Mouse (Mus musculus) ES-Bruce4 (cell line): ENCODE results near the gene Chrna10. TPM values are rescaled to one million over a fixed set of nuclear protein-coding genes. Genes with fewer than 3 reads are reported as not detected.

ENCODE experiments used
- H3K27ac ChIP-seq: 2 replicates; pipeline ENCODE4 v1.5.1; 2012; ENCODE audit warnings: low read length, inconsistent platforms; ENCODE audit not compliant: insufficient read depth
- H3K27me3 ChIP-seq: 2 replicates; pipeline ENCODE4 v1.6.1; 2012; ENCODE audit warnings: mild to moderate bottlenecking, low read length, inconsistent platforms; ENCODE audit not compliant: control insufficient read depth, poor library complexity, insufficient read depth, severe bottlenecking
- H3K36me3 ChIP-seq: 2 replicates; pipeline ENCODE4 v1.6.1; 2012; ENCODE audit warnings: inconsistent platforms, mild to moderate bottlenecking, low read length, moderate library complexity; ENCODE audit not compliant: control insufficient read depth, poor library complexity, insufficient read depth, severe bottlenecking
- H3K4me1 ChIP-seq: one replicate; pipeline ENCODE4 v1.8.1; 2011; ENCODE audit warnings: low read length; ENCODE audit not compliant: control insufficient read depth, insufficient read depth
- H3K4me3 ChIP-seq: 2 replicates; pipeline ENCODE4 v1.5.1; 2011; ENCODE audit warnings: low read depth, mild to moderate bottlenecking, low read length
- H3K9ac ChIP-seq: 2 replicates; pipeline ENCODE4 v1.6.1; 2012; ENCODE audit warnings: low read depth, mild to moderate bottlenecking, inconsistent platforms; ENCODE audit not compliant: poor library complexity, severe bottlenecking
- H3K9me3 ChIP-seq: replicated peaks from 2 replicates; pipeline ENCODE4 v1.6.1; 2012; ENCODE audit warnings: mild to moderate bottlenecking, low read length, inconsistent platforms; ENCODE audit not compliant: control insufficient read depth, poor library complexity, insufficient read depth, severe bottlenecking
- CTCF ChIP-seq: IDR thresholded peaks from one replicate; pipeline ENCODE4 v1.8.1; 2011; ENCODE audit warnings: low read depth, low read length
- EP300 ChIP-seq: IDR thresholded peaks from 2 replicates; pipeline ENCODE4 v1.6.1; 2011; ENCODE audit warnings: low read depth, low read length; ENCODE audit not compliant: insufficient read depth
- POLR2A ChIP-seq: IDR thresholded peaks from one replicate; pipeline ENCODE4 v1.8.1; 2011; ENCODE audit warnings: low read length; ENCODE audit not compliant: insufficient read depth
- polyA plus RNA-seq: library from polyadenylated mRNA; stranded (reverse); fragments of >200 nt; gene quantifications from 2 replicates; pipeline ENCODE4 v1.2.4, GENCODE M21; 2011; ENCODE audit warnings: low read depth; ENCODE audit not compliant: missing spikeins, insufficient read depth, insufficient read length

Gene Chrna10
- polyA plus RNA-seq: not detected in 2 replicates

- Histone ChIP-seq H3K27ac (no peak within 1 kb of the TSS), H3K36me3 (peaks cover 21% of the 10 kb centered on the region), H3K4me1 (no peaks in the 10 kb centered on the region), H3K27me3 (no peaks in the 10 kb centered on the region), H3K9ac (no peak within 1 kb of the TSS), H3K9me3 (no peaks in the 10 kb centered on the region), H3K4me3 (no peak within 1 kb of the TSS)
- no peak for TF ChIP-seq POLR2A
- no peak for TF ChIP-seq EP300
- TF ChIP-seq CTCF: no peak
Measured at GRCm38 (mm10) chr7:102116579-102117331, at the start of gene Chrna10. Gene Chrna10 (minus strand): TSS chr7:102116828.

DNA sequence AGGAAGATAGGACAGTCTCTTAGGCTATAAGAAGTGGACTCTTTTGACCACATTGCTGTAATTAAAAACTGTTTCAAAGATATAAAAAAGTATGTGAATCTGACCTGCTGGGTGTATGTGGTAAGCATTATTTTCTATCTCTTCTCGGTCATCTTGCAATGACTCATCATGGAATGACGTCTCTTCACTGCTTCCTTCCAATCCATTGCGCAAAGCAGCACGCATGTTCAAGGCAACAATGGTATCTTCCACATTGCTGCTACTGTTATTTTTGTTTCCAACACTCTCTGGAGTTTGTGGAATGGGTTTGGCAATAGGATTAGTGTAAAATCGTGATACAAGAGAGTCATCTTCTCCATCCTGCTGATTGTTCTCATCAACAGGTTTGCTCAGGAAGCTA lies 37.1 kb upstream of the Chrna10 start:
- Histone ChIP-seq H3K9me3 (no peaks in the 10 kb centered on the region), H3K27ac (no peak overlapping the region), H3K27me3 (no peaks in the 10 kb centered on the region), H3K9ac (no peak overlapping the region), H3K4me3 (no peak overlapping the region), H3K4me1 (no peaks in the 10 kb centered on the region), H3K36me3 (peaks cover 53% of the 10 kb centered on the region)
- TF ChIP-seq CTCF (no peak), POLR2A (no peak), EP300 (no peak)

- Histone ChIP-seq H3K9me3 (no peaks in the 10 kb centered on the region), H3K27ac (no peak overlapping the region), H3K4me3 (no peak overlapping the region), H3K9ac (no peak overlapping the region), H3K27me3 (no peaks in the 10 kb centered on the region), H3K36me3 (peaks cover 64% of the 10 kb centered on the region), H3K4me1 (no peaks in the 10 kb centered on the region)
- no peak for TF ChIP-seq POLR2A
- TF ChIP-seq CTCF: no peak
- TF ChIP-seq EP300: no peak
Measured at GRCm38 (mm10) chr7:102137898-102138297, 21.3 kb upstream of the Chrna10 start.

GRCm38 (mm10) chr7:102137464-102137863 lies 20.8 kb upstream of the Chrna10 start:
- Histone ChIP-seq H3K4me3 (no peak overlapping the region), H3K4me1 (no peaks in the 10 kb centered on the region), H3K27me3 (no peaks in the 10 kb centered on the region), H3K9ac (no peak overlapping the region), H3K9me3 (no peaks in the 10 kb centered on the region), H3K36me3 (peaks cover 66% of the 10 kb centered on the region), H3K27ac (no peak overlapping the region)
- TF ChIP-seq POLR2A (no peak), CTCF (peak; percentile 13)

GRCm38 (mm10) chr7:102132395-102132794 lies 15.8 kb upstream of the Chrna10 start:
- Histone ChIP-seq H3K4me1 (no peaks in the 10 kb centered on the region), H3K36me3 (peaks cover 71% of the 10 kb centered on the region), H3K27ac (no peak overlapping the region), H3K27me3 (no peaks in the 10 kb centered on the region), H3K4me3 (no peak overlapping the region), H3K9me3 (no peaks in the 10 kb centered on the region), H3K9ac (no peak overlapping the region)
- TF ChIP-seq POLR2A: no peak
- TF ChIP-seq CTCF: no peak
- no peak for TF ChIP-seq EP300

DNA sequence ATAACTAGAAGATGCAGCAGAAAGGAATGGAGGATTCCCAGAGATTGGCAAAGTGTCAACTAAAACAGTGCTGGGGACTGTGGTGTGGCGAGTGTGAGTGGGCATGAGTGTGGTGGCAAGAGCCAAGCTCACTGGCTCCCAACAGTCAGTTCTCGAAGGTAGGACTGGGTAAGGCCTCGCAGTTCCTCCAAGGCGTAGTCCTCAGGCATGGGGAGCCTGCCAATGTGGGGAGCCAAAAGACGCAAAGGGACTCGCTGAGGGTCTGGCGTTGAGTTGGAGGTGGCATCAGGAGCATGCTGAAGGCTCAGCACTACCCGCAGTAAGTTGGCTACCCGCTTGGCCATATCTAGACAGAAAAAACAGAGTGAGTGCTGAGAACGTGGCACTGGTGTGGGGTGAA lies 3.7 kb upstream of the Chrna10 start:
- Histone ChIP-seq H3K9me3 (no peaks in the 10 kb centered on the region), H3K27ac (no peak overlapping the region), H3K27me3 (no peaks in the 10 kb centered on the region), H3K4me3 (no peak overlapping the region), H3K4me1 (no peaks in the 10 kb centered on the region), H3K9ac (no peak overlapping the region), H3K36me3 (peaks cover 57% of the 10 kb centered on the region)
- TF ChIP-seq CTCF (no peak), POLR2A (no peak), EP300 (no peak)
